Mouse (Mus musculus): ENCODE results near the gene Gm13285. TPM values are rescaled to one million over a fixed set of nuclear protein-coding genes. Genes with fewer than 3 reads are reported as not detected.
"Not testable (repeated sequence)": the region's sequence is repeated elsewhere in the genome, so short reads cannot be mapped to it uniquely, and the experiment has no call there.

Gene Gm13285
- total RNA-seq, 2 experiments from 2014 or later = not detected

GRCm38 (mm10) chr4:88782335-88782734 is 17.1 kb upstream of the Gm13285 start:
- H3K27ac ChIP-seq; H3K4me3 ChIP-seq; DNase-seq (ENCODE audit: low spot score in 2 of 2): not testable (repeated sequence)
- TF ChIP-seq CTCF (conservative IDR thresholded peaks at IDR 0.05) = peak; percentile 23

DNA sequence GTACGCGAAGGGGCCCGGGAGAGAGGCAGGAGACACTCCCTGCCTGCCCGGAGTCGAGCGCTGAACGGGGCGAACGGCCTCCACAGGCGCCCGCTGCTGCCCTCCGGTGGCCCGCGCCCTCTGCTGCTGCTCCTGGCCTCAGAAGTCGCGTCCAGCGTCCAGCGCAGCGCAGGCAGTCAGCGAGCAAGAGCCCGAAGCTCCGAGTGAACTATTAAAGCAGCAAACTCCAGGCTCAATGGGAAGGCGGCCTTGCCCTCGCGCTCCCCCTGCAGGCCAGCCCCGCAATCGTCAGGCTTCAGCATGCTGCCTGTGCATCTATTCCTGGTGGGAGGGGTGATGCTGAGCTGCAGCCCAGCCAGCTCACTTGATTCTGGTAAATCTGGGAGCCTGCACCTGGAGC is 14.1 kb upstream of the Gm13285 start, which contains the start of gene Gm13276:
Gene Gm13276 (plus strand): TSS at position 301 of the 400 bp plus-strand sequence.
- DNase-seq (ENCODE audit: low spot score in 2 of 2); H3K4me3 ChIP-seq; H3K27ac ChIP-seq: not testable (repeated sequence)

DNA sequence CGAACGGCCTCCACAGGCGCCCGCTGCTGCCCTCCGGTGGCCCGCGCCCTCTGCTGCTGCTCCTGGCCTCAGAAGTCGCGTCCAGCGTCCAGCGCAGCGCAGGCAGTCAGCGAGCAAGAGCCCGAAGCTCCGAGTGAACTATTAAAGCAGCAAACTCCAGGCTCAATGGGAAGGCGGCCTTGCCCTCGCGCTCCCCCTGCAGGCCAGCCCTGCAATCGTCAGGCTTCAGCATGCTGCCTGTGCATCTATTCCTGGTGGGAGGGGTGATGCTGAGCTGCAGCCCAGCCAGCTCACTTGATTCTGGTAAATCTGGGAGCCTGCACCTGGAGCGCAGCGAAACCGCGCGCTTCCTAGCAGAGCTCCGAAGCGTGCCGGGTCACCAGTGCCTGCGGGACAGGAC is 11.1 kb upstream of the Gm13285 start, which contains the start of gene Gm13277:
Gene Gm13277 (plus strand): TSS at position 231 of the 400 bp plus-strand sequence.
- H3K27ac ChIP-seq, H3K4me3 ChIP-seq: not testable (repeated sequence)
- peak; percentile 58 to 66 for DNase-seq (ENCODE audit: low spot score in 2 of 2)
- peak; percentile 58 for TF ChIP-seq CTCF (conservative IDR thresholded peaks at IDR 0.05)

- H3K27ac ChIP-seq; DNase-seq (ENCODE audit: low spot score in 2 of 2); H3K4me3 ChIP-seq: not testable (repeated sequence)
Measured at GRCm38 (mm10) chr4:88791250-88791649, 8.2 kb upstream of the Gm13285 start, which contains the start of gene Gm13278. Gene Gm13278 (plus strand): TSS chr4:88791550.

DNA sequence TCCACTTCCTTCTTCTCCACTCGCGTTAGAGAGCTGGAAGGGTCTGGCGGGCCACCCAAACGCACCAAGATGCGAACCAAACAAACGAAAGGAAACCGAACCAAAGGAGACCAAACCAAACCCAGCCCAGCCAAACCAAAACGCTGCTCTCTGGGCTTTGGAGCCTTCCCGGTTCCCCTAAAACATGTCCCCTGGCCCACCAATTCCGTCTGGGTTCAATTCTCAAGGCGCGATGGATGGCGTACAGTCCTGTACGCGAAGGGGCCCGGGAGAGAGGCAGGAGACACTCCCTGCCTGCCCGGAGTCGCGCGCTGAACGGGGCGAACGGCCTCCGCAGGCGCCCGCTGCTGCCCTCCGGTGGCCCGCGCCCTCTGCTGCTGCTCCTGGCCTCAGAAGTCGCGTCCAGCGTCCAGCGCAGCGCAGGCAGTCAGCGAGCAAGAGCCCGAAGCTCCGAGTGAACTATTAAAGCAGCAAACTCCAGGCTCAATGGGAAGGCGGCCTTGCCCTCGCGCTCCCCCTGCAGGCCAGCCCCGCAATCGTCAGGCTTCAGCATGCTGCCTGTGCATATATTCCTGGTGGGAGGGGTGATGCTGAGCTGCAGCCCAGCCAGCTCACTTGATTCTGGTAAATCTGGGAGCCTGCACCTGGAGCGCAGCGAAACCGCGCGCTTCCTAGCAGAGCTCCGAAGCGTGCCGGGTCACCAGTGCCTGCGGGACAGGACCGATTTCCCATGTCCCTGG is 5.4 kb upstream of the Gm13285 start, which contains the start of gene Gm13275:
Gene Gm13275 (plus strand): TSS at position 552 of the 740 bp plus-strand sequence.
- peak; percentile 41 to 60 for DNase-seq (ENCODE audit: low spot score in 2 of 2)
- peak within 1 kb of the TSS; percentile 14 for H3K4me3 ChIP-seq
- not testable (repeated sequence) for H3K27ac ChIP-seq
- TF ChIP-seq CTCF (conservative IDR thresholded peaks at IDR 0.05) = peak; percentile 57

DNA sequence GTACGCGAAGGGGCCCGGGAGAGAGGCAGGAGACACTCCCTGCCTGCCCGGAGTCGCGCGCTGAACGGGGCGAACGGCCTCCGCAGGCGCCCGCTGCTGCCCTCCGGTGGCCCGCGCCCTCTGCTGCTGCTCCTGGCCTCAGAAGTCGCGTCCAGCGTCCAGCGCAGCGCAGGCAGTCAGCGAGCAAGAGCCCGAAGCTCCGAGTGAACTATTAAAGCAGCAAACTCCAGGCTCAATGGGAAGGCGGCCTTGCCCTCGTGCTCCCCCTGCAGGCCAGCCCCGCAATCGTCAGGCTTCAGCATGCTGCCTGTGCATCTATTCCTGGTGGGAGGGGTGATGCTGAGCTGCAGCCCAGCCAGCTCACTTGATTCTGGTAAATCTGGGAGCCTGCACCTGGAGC is 2.4 kb upstream of the Gm13285 start, which contains the start of gene Gm13279:
Gene Gm13279 (plus strand): TSS at position 301 of the 400 bp plus-strand sequence.
- not testable (repeated sequence) for H3K27ac ChIP-seq; DNase-seq (ENCODE audit: low spot score in 2 of 2); H3K4me3 ChIP-seq

GRCm38 (mm10) chr4:88802954-88803353 is 3.5 kb downstream of the Gm13285 start, which contains the start of gene Gm13287:
Gene Gm13287 (plus strand): TSS chr4:88803254.
- not testable (repeated sequence) for DNase-seq (ENCODE audit: low spot score in 2 of 2); H3K4me3 ChIP-seq; H3K27ac ChIP-seq

GRCm38 (mm10) chr4:88805231-88805630 is 5.8 kb downstream of the Gm13285 start, which contains the start of gene Gm13288:
Gene Gm13288 (plus strand): TSS chr4:88805531.
- H3K4me3 ChIP-seq; DNase-seq (ENCODE audit: low spot score in 2 of 2); H3K27ac ChIP-seq: not testable (repeated sequence)

DNA sequence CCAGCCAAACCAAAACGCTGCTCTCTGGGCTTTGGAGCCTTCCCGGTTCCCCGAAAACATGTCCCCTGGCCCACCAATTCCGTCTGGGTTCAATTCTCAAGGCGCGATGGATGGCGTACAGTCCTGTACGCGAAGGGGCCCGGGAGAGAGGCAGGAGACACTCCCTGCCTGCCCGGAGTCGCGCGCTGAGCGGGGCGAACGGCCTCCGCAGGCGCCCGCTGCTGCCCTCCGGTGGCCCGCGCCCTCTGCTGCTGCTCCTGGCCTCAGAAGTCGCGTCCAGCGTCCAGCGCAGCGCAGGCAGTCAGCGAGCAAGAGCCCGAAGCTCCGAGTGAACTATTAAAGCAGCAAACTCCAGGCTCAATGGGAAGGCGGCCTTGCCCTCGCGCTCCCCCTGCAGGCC is 6.3 kb downstream of the Gm13285 start:
- TF ChIP-seq CTCF (conservative IDR thresholded peaks at IDR 0.05) = peak; percentile 21
- not testable (repeated sequence) for H3K27ac ChIP-seq; H3K4me3 ChIP-seq; DNase-seq (ENCODE audit: low spot score in 2 of 2)

DNA sequence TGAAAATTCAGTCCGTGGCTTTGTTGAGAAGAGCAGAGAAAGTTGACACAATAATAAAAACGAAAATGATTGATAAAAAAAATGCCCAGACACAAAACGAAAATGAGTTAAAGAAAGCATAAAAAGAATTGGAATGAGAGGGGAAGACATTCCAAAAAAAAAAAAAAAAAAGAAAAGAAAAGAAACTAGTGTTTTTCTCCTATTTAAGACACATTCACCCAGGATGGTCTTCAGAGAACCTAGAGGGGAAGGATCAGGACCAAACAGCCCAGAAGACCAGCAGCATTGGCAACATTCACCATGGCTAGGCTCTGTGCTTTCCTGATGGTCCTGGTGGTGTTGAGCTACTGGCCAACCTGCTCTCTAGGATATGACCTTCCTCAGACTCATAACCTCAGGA is 16.5 kb downstream of the Gm13285 start, which contains the start of gene Ifna7:
Gene Ifna7 (plus strand): TSS at position 301 of the 400 bp plus-strand sequence.
- TF ChIP-seq CTCF (conservative IDR thresholded peaks at IDR 0.05) = no peak
- DNase-seq (ENCODE audit: low spot score in 2 of 2) = no peak
- Histone ChIP-seq H3K27ac (no peak within 1 kb of the TSS), H3K4me3 (no peak within 1 kb of the TSS)

- no peak within 1 kb of the TSS for H3K27ac ChIP-seq
- no peak within 1 kb of the TSS for H3K4me3 ChIP-seq
- TF ChIP-seq CTCF (conservative IDR thresholded peaks at IDR 0.05) = no peak
- DNase-seq (ENCODE audit: low spot score in 2 of 2) = no peak
Measured at GRCm38 (mm10) chr4:88819659-88820058, 20.2 kb downstream of the Gm13285 start, which contains the start of gene Ifna11. Gene Ifna11 (plus strand): TSS chr4:88819959.

DNA sequence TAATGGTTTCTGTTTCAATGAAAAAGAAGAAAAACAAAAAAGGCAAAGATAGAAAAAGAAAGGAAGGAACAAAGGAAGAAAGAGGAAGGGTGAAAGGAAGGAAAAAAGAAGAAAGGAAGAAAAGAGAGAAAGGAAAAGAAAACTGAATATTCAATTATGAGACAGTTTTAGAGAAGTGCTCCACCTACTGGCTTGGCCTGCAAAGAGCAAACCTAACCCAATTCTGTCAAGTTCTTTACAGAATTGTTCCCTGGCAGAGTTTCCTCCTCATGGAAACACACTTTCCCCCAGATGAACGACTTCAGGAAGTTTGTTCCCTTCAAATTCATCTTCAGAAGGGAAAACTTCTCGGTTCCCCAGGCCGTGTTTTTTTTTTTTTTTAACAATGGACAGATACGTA is 23.5 kb downstream of the Gm13285 start:
- peak in 1 of 2 experiments; percentile 21 for DNase-seq (ENCODE audit: low spot score in 2 of 2)
- no peak overlapping the region for H3K4me3 ChIP-seq
- no peak overlapping the region for H3K27ac ChIP-seq
- peak; percentile 82 for TF ChIP-seq CTCF (conservative IDR thresholded peaks at IDR 0.05)

DNA sequence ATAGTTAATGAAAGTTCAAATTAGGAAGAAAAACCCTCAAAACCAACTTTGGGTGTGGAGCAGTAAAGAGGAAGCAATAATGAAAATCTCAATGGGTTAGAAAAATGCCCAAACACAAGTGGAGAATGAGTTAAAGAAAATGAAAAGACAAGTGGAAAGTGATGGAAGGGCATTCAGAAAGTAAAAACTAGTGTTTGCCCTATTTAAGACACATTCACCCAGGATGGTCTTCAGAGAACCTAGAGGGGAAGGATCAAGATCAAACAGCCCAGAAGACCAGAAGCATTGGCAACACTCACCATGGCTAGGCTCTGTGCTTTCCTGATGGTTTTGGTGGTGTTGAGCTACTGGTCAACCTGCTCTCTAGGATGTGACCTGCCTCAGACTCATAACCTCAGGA is 27.7 kb downstream of the Gm13285 start, which contains the start of gene Ifna6:
Gene Ifna6 (plus strand): TSS at position 301 of the 400 bp plus-strand sequence.
- H3K27ac ChIP-seq; H3K4me3 ChIP-seq; DNase-seq (ENCODE audit: low spot score in 2 of 2): not testable (repeated sequence)
